In the genomic region with DNA sequence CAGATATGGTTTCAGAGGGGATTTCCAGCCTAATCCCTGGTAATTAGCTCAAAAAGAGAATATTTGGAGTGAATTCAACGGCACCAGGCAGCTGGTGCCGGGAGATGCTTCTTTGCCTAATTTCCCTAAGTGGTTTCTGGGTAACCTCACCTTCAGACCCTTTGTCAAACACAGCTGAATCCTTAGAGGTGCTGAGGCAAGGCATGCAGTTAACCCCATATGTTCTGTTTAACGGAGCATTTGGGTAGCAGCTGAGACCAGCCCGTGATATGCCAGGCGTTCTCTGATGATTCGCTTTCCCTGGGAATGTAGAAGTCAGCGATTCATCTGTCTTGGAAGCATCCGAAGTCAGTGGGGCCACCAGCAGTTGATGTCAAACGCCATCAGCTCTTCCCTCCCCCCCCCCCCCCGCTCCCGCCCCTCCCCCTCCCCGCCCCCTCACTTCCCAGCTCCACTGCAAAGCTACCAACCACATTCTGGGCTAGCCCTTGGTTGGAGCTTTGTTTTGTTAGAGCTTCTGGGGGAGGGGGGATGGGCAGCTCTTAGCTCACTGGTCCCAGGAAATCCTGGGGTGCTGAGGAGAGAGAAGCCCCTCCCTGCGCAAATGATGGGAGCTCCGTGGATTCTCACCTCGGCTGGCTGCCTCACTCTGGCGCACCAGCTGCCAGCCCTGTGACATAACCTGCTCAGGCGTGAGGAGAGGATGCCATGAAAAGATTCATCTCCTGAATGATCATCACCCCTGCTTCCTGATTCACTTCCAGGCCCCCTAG, we compare ENCODE assay signal across 9 mouse cellular contexts.
DNase-seq lines count a peak whose midpoint lies in the region; ATAC-seq and TF ChIP-seq lines count a peak whose summit lies in the region.
"Had no signal": no experiment of that assay in that cellular context is flagged by ENCODE, and none has a peak within 500 bp of the region (broad histone marks: within the 10 kb centered on the region; RNA-seq: fewer than 3 reads in every experiment).

No protein-coding gene starts in this region.

- no peak overlapping the region for H3K27ac ChIP-seq in heart, postnatal 0 days (ENCODE audit: low read depth)
- H3K27ac ChIP-seq in forebrain, embryonic 15.5 days (replicated peaks) = peak overlapping the region; percentile 93

- H3K36me3 ChIP-seq in heart, postnatal 0 days (replicated peaks; ENCODE audit: control insufficient read depth, insufficient read depth, low read length) = no peaks in the 10 kb centered on the region
- H3K36me3 ChIP-seq in forebrain, embryonic 15.5 days = no peaks in the 10 kb centered on the region
- H3K36me3 ChIP-seq: G1E had no signal

- 6% methylated on average over 14 of the region's 17 CpGs for WGBS in heart, postnatal 0 days
- WGBS in forebrain, embryonic 15.5 days = under 1% methylated on average over 14 of the region's 17 CpGs

- H3K4me3 ChIP-seq in heart, postnatal 0 days (ENCODE audit: low read depth, low read length) = no peak overlapping the region
- H3K4me3 ChIP-seq in forebrain, embryonic 15.5 days = peak overlapping the region; percentile 33

- TF ChIP-seq EP300 in heart, postnatal 0 days (IDR thresholded peaks at IDR 0.05; ENCODE audit: low read depth) = no peak

- no peak for DNase-seq in heart, postnatal 0 days (ENCODE audit: low spot score)
- no peak for DNase-seq in heart, adult 11 months
- peak; percentile 30 to 36 for DNase-seq in cerebellum, adult 18-20 months
- peak; percentile 78 for DNase-seq in left cerebral cortex, postnatal 4 days
- peak; percentile 85 for DNase-seq in retina, postnatal 1 day
- no peak for DNase-seq in adrenal gland, postnatal 4 days (ENCODE audit: low spot score in 2 of 2)
- DNase-seq in natural killer cell, adult 2 months (ENCODE audit: low spot score in 2 of 2) = no peak

- H3K4me2 ChIP-seq in heart, postnatal 0 days (ENCODE audit: low read depth, low read length) = peak overlapping the region; percentile 22; the same call in 1 of the 2 replicates
- H3K4me2 ChIP-seq in forebrain, embryonic 15.5 days (replicated peaks) = peak overlapping the region; percentile 58

- no peak for ATAC-seq in heart, postnatal 0 days (ENCODE audit: insufficient read depth, low read depth)
- ATAC-seq in forebrain, embryonic 15.5 days (replicated peaks) = peak; percentile 91

- H3K27me3 ChIP-seq in heart, postnatal 0 days (ENCODE audit: control insufficient read depth, insufficient read depth, low read length) = peaks cover 18% of the 10 kb centered on the region; the same call in 1 of the 2 replicates
- H3K27me3 ChIP-seq in forebrain, embryonic 15.5 days = no peaks in the 10 kb centered on the region

- no peak overlapping the region for H3K9ac ChIP-seq in heart, postnatal 0 days (replicated peaks; ENCODE audit: low read depth, low read length)
- peak overlapping the region; percentile 47 for H3K9ac ChIP-seq in forebrain, embryonic 15.5 days (replicated peaks)

- intact Hi-C loops in left cerebral cortex, postnatal 4 days (cut with DNase I) = no loop called here

- H3K4me1 ChIP-seq in heart, postnatal 0 days (ENCODE audit: control insufficient read depth, insufficient read depth) = no peaks in the 10 kb centered on the region
- H3K4me1 ChIP-seq in forebrain, embryonic 15.5 days = peaks cover 39% of the 10 kb centered on the region

- no peak for TF ChIP-seq CTCF in heart, postnatal 0 days (IDR thresholded peaks at IDR 0.05; ENCODE audit: low read depth)

- no peaks in the 10 kb centered on the region for H3K9me3 ChIP-seq in heart, postnatal 0 days (replicated peaks; ENCODE audit: control insufficient read depth, low read length)
- no peaks in the 10 kb centered on the region for H3K9me3 ChIP-seq in forebrain, embryonic 15.5 days

Comparison
In these comparisons a context has a peak if more than half of its experiments do, and no peak if none do; other contexts are left out.
1. DNase-seq: peak in cerebellum, adult 18-20 months (2 of 2), left cerebral cortex, postnatal 4 days (single experiment) and retina, postnatal 1 day (single experiment); none in heart, postnatal 0 days (single experiment), heart, adult 11 months (single experiment), adrenal gland, postnatal 4 days (0 of 2) and natural killer cell, adult 2 months (0 of 2).